Mouse (Mus musculus): ENCODE data around the gene Perp. TPM values are rescaled to one million over a fixed set of nuclear protein-coding genes. Genes with fewer than 3 reads are reported as not detected.

The Perp gene
- total and polyA plus RNA-seq, 2 experiments: 91.4 to 124 TPM

DNA sequence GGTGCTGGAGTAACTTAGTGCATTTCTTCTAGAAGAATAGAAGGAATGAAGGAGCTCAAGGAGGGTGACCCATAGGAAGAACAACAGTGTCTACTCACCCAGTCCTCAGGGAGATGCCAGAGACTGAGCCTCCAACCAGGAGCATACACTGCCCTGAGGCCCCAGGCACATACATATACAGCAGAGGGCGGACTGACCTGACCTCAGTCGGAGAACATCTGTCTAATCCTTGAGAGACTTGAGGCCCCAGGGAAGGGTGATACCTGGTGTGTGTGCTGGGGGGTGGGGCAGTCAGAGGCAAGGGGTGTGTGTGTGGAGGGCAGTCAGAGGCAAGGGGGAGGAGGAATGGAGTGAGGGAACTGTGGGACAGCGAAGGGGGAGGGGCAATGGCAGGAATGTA is 14.8 kb downstream of the Perp start:
- H3K27ac ChIP-seq (replicated peaks; ENCODE audit: insufficient read depth, low read depth, low read length): no peak overlapping the region
- no peaks in the 10 kb centered on the region for H3K79me2 ChIP-seq (ENCODE audit: control insufficient read depth, insufficient read depth, low read length)
- no peak overlapping the region for H3K4me3 ChIP-seq (ENCODE audit: insufficient read depth, low read depth, low read length)
- DNase-seq (ENCODE audit: extremely low read depth, low read depth, low spot score): no peak
- no peak overlapping the region for H3K9ac ChIP-seq (ENCODE audit: low read depth, low read length)
- TF ChIP-seq POLR2A (IDR thresholded peaks at IDR 0.05; ENCODE audit: extremely low read depth, insufficient read depth, low read length): no peak
- no peak for TF ChIP-seq CTCF (IDR thresholded peaks at IDR 0.05; ENCODE audit: low read depth, low read length)
- peaks cover 10% of the 10 kb centered on the region for H3K36me3 ChIP-seq (ENCODE audit: control insufficient read depth, insufficient read depth, low read length)
- H3K4me1 ChIP-seq (ENCODE audit: control insufficient read depth, insufficient read depth, low read length): no peaks in the 10 kb centered on the region
- WGBS: 75% methylated on average over 3 of the region's 3 CpGs
- H3K27me3 ChIP-seq (ENCODE audit: control insufficient read depth, insufficient read depth, low read length): no peaks in the 10 kb centered on the region

DNA sequence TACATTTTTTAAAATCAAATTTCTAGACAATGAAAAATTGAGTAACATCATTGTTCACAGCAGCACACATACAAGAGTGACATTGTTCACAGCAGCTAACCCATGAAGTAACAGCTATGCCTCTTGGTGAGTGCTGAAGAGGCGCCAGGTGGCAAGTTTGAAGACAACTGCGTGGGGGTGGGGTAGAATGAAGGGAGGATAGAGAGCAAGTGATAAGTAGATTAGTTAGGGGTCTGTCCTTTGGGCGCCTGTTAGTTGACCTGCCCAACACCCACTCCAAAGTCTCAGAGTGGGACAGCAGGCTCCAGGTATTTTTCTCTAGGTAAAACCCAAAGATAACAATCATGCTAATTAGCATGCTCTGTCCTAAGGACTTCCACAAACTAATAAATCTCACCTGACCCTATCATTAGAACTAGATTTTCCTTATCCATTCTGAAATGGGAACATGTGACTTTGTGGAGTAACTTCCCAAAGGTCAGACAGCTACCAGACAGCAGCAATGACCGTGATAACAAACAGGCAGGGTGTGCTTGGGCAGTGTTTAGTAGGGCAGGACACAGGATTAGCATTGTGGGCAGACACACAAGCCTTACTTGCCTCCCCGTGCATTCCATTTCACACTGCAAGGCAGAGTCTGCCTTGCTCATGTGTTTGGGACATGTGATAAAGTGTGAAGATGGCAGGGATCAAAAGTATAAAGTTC is 15.5 kb downstream of the Perp start:
- 50% methylated on average over 5 of the region's 5 CpGs for WGBS
- Histone ChIP-seq H3K27me3 (ENCODE audit: control insufficient read depth, insufficient read depth, low read length) (no peaks in the 10 kb centered on the region), H3K4me3 (ENCODE audit: insufficient read depth, low read depth, low read length) (no peak overlapping the region), H3K4me1 (ENCODE audit: control insufficient read depth, insufficient read depth, low read length) (no peaks in the 10 kb centered on the region), H3K79me2 (ENCODE audit: control insufficient read depth, insufficient read depth, low read length) (no peaks in the 10 kb centered on the region), H3K9ac (ENCODE audit: low read depth, low read length) (no peak overlapping the region), H3K27ac (replicated peaks; ENCODE audit: insufficient read depth, low read depth, low read length) (no peak overlapping the region), H3K36me3 (ENCODE audit: control insufficient read depth, insufficient read depth, low read length) (peaks cover 9% of the 10 kb centered on the region)
- no peak for TF ChIP-seq POLR2A (IDR thresholded peaks at IDR 0.05; ENCODE audit: extremely low read depth, insufficient read depth, low read length)
- no peak for TF ChIP-seq CTCF (IDR thresholded peaks at IDR 0.05; ENCODE audit: low read depth, low read length)
- peak; percentile 23 for DNase-seq (ENCODE audit: extremely low read depth, low read depth, low spot score)

DNA sequence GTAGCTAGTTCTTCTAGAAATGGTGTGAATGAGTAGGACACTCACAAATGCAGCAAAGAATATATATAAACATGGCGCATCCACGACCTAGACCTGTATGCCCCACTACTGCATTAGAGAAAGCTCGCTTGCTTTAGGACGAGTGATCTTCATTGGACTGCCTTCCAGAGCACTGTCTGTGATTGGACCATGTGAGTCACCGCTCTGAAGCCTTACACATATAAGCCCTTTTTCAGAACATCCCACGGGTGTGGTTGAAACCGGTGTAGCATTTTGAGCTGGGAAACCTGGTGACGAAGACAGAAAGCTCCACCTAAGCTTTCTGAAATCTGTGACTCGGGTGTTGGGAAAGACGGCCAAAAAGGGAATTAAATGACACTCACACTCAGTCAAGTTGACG is 16.0 kb downstream of the Perp start:
- no peaks in the 10 kb centered on the region for H3K4me1 ChIP-seq (ENCODE audit: control insufficient read depth, insufficient read depth, low read length)
- DNase-seq (ENCODE audit: extremely low read depth, low read depth, low spot score): no peak
- no peaks in the 10 kb centered on the region for H3K79me2 ChIP-seq (ENCODE audit: control insufficient read depth, insufficient read depth, low read length)
- TF ChIP-seq CTCF (IDR thresholded peaks at IDR 0.05; ENCODE audit: low read depth, low read length): no peak
- no peak for TF ChIP-seq POLR2A (IDR thresholded peaks at IDR 0.05; ENCODE audit: extremely low read depth, insufficient read depth, low read length)
- WGBS: 85% methylated on average over 11 of the region's 11 CpGs
- no peaks in the 10 kb centered on the region for H3K27me3 ChIP-seq (ENCODE audit: control insufficient read depth, insufficient read depth, low read length)
- H3K36me3 ChIP-seq (ENCODE audit: control insufficient read depth, insufficient read depth, low read length): peaks cover 4% of the 10 kb centered on the region
- H3K9ac ChIP-seq (ENCODE audit: low read depth, low read length): no peak overlapping the region
- no peak overlapping the region for H3K4me3 ChIP-seq (ENCODE audit: insufficient read depth, low read depth, low read length)
- no peak overlapping the region for H3K27ac ChIP-seq (replicated peaks; ENCODE audit: insufficient read depth, low read depth, low read length)

DNA sequence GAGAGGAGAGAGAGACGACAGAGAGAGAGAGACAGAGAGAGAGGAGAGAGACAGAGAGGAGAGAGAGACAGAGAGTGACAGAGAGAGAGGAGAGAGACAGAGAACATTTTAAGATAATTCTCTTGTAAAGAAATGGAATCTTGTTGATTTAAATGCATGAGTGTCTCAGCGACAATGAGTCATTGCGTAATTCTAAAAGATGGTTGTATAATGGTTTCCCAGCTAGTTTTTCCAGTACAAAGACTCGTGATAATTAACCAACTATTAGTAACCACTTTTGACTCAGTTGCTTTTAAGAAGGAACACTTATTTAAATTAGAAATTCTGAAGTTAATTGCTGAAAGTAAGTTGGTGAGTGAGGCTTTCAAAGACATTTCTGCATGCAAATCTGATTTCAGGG is 16.6 kb downstream of the Perp start:
- Histone ChIP-seq H3K4me1 (ENCODE audit: control insufficient read depth, insufficient read depth, low read length) (no peaks in the 10 kb centered on the region), H3K36me3 (ENCODE audit: control insufficient read depth, insufficient read depth, low read length) (peaks cover 3% of the 10 kb centered on the region), H3K4me3 (ENCODE audit: insufficient read depth, low read depth, low read length) (no peak overlapping the region), H3K27ac (replicated peaks; ENCODE audit: insufficient read depth, low read depth, low read length) (no peak overlapping the region), H3K27me3 (ENCODE audit: control insufficient read depth, insufficient read depth, low read length) (no peaks in the 10 kb centered on the region), H3K9ac (ENCODE audit: low read depth, low read length) (no peak overlapping the region), H3K79me2 (ENCODE audit: control insufficient read depth, insufficient read depth, low read length) (no peaks in the 10 kb centered on the region)
- no peak for TF ChIP-seq POLR2A (IDR thresholded peaks at IDR 0.05; ENCODE audit: extremely low read depth, insufficient read depth, low read length)
- TF ChIP-seq CTCF (IDR thresholded peaks at IDR 0.05; ENCODE audit: low read depth, low read length): no peak
- WGBS: 65% methylated on average over 4 of the region's 4 CpGs
- DNase-seq (ENCODE audit: extremely low read depth, low read depth, low spot score): no peak

- DNase-seq (ENCODE audit: extremely low read depth, low read depth, low spot score): no peak
- Histone ChIP-seq H3K9ac (ENCODE audit: low read depth, low read length) (no peak overlapping the region), H3K27me3 (ENCODE audit: control insufficient read depth, insufficient read depth, low read length) (no peaks in the 10 kb centered on the region), H3K36me3 (ENCODE audit: control insufficient read depth, insufficient read depth, low read length) (no peaks in the 10 kb centered on the region), H3K27ac (replicated peaks; ENCODE audit: insufficient read depth, low read depth, low read length) (no peak overlapping the region), H3K79me2 (ENCODE audit: control insufficient read depth, insufficient read depth, low read length) (no peaks in the 10 kb centered on the region), H3K4me3 (ENCODE audit: insufficient read depth, low read depth, low read length) (no peak overlapping the region), H3K4me1 (ENCODE audit: control insufficient read depth, insufficient read depth, low read length) (no peaks in the 10 kb centered on the region)
- TF ChIP-seq CTCF (IDR thresholded peaks at IDR 0.05; ENCODE audit: low read depth, low read length): no peak
- no peak for TF ChIP-seq POLR2A (IDR thresholded peaks at IDR 0.05; ENCODE audit: extremely low read depth, insufficient read depth, low read length)
- 76% methylated on average over 4 of the region's 4 CpGs for WGBS
These were observed 18.5 kb downstream of the Perp start for GRCm38 (mm10) chr10:18863332-18863731.

- H3K4me1 ChIP-seq (ENCODE audit: control insufficient read depth, insufficient read depth, low read length): no peaks in the 10 kb centered on the region
- no peaks in the 10 kb centered on the region for H3K36me3 ChIP-seq (ENCODE audit: control insufficient read depth, insufficient read depth, low read length)
- H3K79me2 ChIP-seq (ENCODE audit: control insufficient read depth, insufficient read depth, low read length): no peaks in the 10 kb centered on the region
- no peak for DNase-seq (ENCODE audit: extremely low read depth, low read depth, low spot score)
- WGBS: 40% methylated on average over 5 of the region's 5 CpGs
- H3K9ac ChIP-seq (ENCODE audit: low read depth, low read length): no peak overlapping the region
- no peak overlapping the region for H3K4me3 ChIP-seq (ENCODE audit: insufficient read depth, low read depth, low read length)
- no peak overlapping the region for H3K27ac ChIP-seq (replicated peaks; ENCODE audit: insufficient read depth, low read depth, low read length)
- TF ChIP-seq POLR2A (IDR thresholded peaks at IDR 0.05; ENCODE audit: extremely low read depth, insufficient read depth, low read length): no peak
- TF ChIP-seq CTCF (IDR thresholded peaks at IDR 0.05; ENCODE audit: low read depth, low read length): no peak
- H3K27me3 ChIP-seq (ENCODE audit: control insufficient read depth, insufficient read depth, low read length): no peaks in the 10 kb centered on the region
These were observed 19.9 kb downstream of the Perp start for GRCm38 (mm10) chr10:18864753-18865152.

Measured in liver, adult 2 months (tissue).